Mouse (Mus musculus) 416B (cell line): ENCODE measurements around the gene Exoc3l4.
A peak's percentile ranks its signal among the peaks of the same experiment; 100 is the strongest.

Experiments used
- DNase-seq: peaks from one replicate; pipeline ENCODE4 v3.0.0; 2011; ENCODE audit warnings: low read depth

Gene Exoc3l4

DNA sequence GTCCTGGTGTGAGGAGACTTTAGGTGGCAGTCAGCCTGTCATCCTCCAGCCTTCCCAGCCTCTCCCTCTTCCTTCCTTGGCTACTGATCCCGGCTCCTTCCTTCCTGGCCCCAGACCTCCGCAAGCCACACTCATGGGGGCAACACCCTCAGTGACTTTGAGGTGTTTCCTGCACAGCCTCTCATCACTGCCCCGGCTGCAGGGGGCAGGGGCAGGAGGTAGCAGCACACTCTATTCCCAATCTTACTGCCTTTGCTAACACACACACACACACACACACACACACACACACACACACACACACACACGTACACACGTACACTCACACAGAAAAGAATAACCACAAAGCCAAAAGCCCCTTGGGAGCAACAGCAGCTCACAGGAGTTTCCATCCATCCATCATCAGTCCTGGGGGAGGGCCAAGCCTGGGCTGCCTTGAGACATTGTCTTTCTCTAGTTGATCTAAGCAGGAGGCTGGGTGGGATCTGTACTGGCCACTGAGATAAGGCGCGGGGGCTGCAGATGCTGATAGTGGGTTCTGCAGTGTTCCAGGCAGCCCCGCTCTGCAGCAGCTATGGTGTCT is 18.0 kb downstream of the Exoc3l4 start:
- no peak for DNase-seq

DNA sequence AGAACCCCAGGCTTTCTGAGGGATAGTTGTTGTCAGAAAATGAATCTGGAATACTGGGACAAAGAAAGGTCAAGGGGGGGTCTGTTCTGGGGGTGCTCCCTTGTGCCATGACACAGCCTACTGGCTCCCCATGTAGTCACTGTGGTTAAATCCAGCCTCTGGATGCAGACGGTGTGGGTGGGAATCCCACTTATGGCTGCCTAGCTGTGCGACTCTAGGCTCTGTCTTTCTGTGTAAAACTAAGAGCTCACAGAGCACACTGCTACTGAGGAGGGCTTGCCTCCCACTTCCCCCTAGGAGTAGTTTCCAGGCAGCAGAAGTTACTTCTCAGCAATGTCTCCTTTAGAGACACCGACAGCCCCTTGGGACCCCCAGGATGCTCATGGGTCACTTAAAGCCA is 19.4 kb downstream of the Exoc3l4 start:
- DNase-seq, result no peak

- peak; percentile 59 for DNase-seq
These were observed 19.8 kb downstream of the Exoc3l4 start for GRCm38 (mm10) chr12:111436640-111437039.

- peak; percentile 85 for DNase-seq
These were observed 20.5 kb downstream of the Exoc3l4 start for GRCm38 (mm10) chr12:111437222-111437900.

DNA sequence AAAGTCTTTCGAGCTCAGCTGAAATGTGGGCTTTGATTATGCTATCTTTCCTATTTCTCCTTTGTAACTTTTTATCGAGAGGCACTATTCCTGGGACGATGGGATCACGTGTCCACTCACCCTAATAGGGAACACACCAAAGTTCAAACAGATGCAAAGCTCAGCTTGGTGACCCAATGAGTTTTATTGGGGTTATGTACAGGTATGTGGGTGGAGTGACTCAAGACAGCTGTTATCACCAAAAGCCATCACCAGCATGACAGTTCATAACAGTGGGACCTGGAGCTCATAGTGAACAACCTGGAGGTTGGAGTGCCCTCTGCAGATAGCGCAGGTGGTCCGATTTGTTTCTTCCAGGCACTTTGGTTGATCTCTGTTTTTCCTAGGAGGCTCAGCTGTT is 22.0 kb downstream of the Exoc3l4 start:
- DNase-seq, result no peak

DNA sequence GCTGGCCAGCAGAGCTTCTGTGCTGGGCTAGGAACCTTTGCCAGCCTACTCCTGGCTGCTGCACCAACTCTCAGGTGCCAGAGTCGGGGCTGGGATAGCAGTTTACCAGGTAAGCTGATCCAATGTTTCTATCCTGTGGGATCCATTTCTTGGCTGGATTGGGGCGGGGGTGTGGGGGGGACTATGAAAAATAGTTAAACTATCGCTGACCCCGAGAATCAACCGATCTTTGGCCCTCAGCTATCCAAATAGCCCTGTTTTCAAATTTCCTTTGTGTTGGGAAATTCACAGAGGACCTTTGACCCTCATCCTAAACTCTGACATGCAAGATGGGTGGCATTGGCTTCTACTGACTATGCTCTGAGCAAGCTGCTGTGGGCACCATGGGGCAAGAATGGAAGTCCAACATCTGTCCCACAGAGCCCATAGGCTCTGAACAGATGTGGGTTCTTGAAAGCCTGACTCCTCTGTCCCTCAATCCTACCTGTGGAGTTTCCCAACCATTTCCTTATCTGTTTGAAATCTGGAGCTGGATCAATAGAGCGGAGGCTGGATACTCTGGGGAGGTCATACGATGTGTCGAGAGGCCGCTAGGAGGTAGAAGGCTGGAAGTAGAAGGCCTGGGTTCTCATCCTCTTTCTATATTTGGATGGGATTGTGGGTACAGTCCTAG is 24.0 kb downstream of the Exoc3l4 start:
- no peak for DNase-seq

DNA sequence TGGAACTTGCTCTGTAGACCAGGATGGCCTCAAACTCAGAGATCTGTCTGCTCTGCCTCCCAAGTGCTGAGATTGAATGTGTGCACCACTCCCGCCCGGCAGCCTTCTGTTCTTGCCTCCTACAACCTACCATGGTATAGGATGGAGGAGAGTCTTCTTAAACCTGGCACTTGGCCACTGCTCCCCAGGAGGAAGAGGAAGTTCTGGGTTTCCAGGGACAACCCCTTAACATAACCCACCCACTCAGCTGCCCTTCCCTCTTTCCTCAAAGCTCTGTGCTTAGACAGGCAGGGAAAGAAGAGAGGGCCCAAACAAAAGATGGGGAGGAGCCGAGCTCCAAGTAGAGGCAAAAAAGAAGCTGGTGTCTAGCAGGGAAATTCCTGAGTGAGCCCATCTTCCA is 24.7 kb downstream of the Exoc3l4 start:
- DNase-seq, result peak; percentile 36

GRCm38 (mm10) chr12:111442309-111443010 is 25.6 kb downstream of the Exoc3l4 start, which contains the start of gene Tnfaip2:
Gene Tnfaip2, plus strand, starts transcription at chr12:111442469.
- peak; percentile 92 for DNase-seq

- DNase-seq, result peak; percentile 52
These were observed 26.4 kb downstream of the Exoc3l4 start for GRCm38 (mm10) chr12:111443011-111443870.

- peak; percentile 76 for DNase-seq
These were observed 27.4 kb downstream of the Exoc3l4 start for GRCm38 (mm10) chr12:111443921-111444831.

GRCm38 (mm10) chr12:111445161-111445889 is 28.5 kb downstream of the Exoc3l4 start:
- DNase-seq, result no peak

DNA sequence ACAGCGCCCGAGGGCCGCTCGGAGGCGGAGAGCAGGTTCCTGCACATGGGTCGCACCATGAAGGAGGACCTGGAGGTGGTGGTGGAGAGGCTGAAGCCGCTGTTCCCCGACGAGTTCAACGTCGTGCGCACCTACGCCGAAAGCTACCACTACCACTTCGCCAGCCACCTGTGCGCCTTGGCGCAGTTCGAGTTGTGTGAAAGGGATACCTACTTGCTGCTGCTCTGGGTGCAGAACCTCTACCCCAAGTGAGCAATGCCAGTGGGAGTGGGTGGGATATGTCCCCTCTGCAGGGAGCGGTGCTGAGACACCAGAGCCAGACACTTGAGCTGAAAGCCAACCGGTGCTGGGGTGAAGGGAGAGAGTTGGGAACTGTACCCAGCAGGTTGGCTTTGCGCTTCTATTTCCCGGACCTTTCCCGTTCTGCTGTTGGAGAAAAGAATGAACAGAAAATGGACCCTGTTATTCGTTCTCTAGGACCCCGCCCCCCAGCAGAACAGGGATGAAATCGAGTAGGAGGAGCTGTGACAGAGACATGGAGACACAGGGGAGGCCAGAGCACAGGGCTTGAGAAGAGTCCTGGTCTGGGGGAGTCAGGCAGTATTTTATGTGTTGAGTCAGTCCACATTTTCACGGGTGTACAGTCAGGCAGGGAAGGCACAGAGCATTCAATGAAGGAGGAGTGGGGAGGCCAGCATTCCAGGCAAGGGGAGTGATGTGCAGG is 29.2 kb downstream of the Exoc3l4 start:
- DNase-seq, result no peak

GRCm38 (mm10) chr12:111446745-111447144 is 29.9 kb downstream of the Exoc3l4 start:
- no peak for DNase-seq

GRCm38 (mm10) chr12:111447350-111447749 is 30.5 kb downstream of the Exoc3l4 start:
- DNase-seq, result no peak

GRCm38 (mm10) chr12:111447898-111448760 is 31.3 kb downstream of the Exoc3l4 start:
- no peak for DNase-seq

GRCm38 (mm10) chr12:111448931-111449705 is 32.3 kb downstream of the Exoc3l4 start:
- DNase-seq, result no peak

GRCm38 (mm10) chr12:111450359-111450758 is 33.5 kb downstream of the Exoc3l4 start:
- DNase-seq, result no peak
